Mouse (Mus musculus) adrenal gland, adult 8-10 months (tissue): ENCODE data around the gene Abca8b. TPM values are rescaled to one million over a fixed set of nuclear protein-coding genes. Genes with fewer than 3 reads are reported as not detected.

Source experiments
- total RNA-seq, 4 experiments: library from RNA; stranded (reverse); gene quantifications; 2 replicates each; pipeline ENCODE4 v1.2.4; 2022

Gene Abca8b
- total RNA-seq, 4 experiments from 2014 or later: 7.6 to 19.8 (median 11.6) TPM

Other genes with a start within 250 kb of the Abca8b start
- not detected for gene 1700012B07Rik, start 167.8 kb downstream of the Abca8b start, total RNA-seq
- 10 to 100 TPM; 38.8 to 88.2 (median 58.5) TPM for gene Abca8a, start 100.1 kb upstream of the Abca8b start, total RNA-seq
- gene Abca9, start 172.4 kb upstream of the Abca8b start, total RNA-seq: 10 to 100 TPM; 16.4 to 31.7 (median 26.7) TPM